Mouse (Mus musculus): ENCODE data around the gene Myl4.

The Myl4 gene

DNA sequence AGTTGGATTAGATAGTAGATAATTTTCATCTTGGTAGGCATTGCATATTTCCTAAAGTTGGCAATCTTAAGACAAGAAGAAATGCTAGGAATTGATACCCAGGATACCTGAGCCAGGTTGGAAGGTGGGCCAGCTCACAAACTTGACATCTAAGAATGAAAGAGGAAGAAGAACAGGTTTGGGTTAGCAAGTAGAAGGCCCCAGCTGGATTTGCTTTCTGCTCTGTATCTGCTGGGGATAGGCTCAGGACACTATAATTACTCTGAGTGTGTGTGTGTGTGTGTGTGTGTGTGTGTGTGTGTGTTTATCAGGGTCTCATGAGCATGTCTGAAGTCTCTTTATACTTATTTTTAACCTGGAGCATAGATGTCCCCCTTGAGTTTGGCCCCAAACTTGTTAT, 76.2 kb downstream of the Myl4 start:
- Histone ChIP-seq H3K27me3 (ENCODE audit: insufficient read depth, low read length) (no peaks in the 10 kb centered on the region), H3K36me3 (ENCODE audit: insufficient read depth, low read length) (no peaks in the 10 kb centered on the region), H3K9me3 (ENCODE audit: low read length) (no peaks in the 10 kb centered on the region), H3K4me3 (replicated peaks; ENCODE audit: low read length) (no peak overlapping the region), H3K4me1 (replicated peaks; ENCODE audit: low read depth, low read length) (peaks cover 51% of the 10 kb centered on the region)
- no peak for TF ChIP-seq CTCF (conservative IDR thresholded peaks at IDR 0.05; ENCODE audit: low read length)
- no peak for TF ChIP-seq POU5F1 (IDR thresholded peaks at IDR 0.05; ENCODE audit: borderline replicate concordance, low read length)
- TF ChIP-seq NANOG (IDR thresholded peaks at IDR 0.05; ENCODE audit: borderline replicate concordance, low read length) = no peak

DNA sequence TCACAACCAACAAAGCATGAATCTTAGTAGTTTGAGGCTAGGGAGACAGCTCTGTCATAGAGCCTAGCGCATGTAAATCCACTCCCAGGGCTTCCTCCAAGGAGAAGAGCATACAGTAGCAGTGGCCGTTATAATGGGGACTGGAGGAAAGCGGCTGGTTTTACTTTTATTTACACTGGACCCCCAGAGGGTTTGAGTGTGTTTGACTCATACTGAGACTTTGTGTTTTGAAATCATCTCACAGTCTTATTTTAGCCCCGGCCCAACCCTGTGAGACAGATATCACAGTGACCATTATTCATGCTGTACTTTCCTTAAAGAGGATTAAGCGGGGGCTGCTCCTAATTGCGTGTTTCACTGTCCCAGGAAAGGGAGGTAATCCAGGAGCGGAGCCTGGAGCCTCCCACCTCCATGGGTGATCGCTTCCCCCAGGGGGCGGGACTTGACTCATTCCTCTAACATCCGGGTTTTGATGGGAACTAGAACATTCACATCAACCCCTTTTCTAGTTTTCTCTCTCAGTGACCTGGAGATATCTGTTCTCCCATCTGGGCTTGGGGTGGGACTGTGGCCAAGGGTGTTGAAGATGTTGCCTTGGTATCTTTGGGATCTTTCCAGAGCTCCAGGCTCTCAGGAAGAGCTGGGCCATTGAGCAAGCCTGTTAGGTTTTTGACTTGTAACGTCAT, 77.3 kb downstream of the Myl4 start:
- Histone ChIP-seq H3K4me3 (replicated peaks; ENCODE audit: low read length) (no peak overlapping the region), H3K27me3 (ENCODE audit: insufficient read depth, low read length) (no peaks in the 10 kb centered on the region), H3K9me3 (ENCODE audit: low read length) (no peaks in the 10 kb centered on the region), H3K4me1 (replicated peaks; ENCODE audit: low read depth, low read length) (peaks cover 44% of the 10 kb centered on the region), H3K36me3 (ENCODE audit: insufficient read depth, low read length) (no peaks in the 10 kb centered on the region)
- TF ChIP-seq POU5F1 (IDR thresholded peaks at IDR 0.05; ENCODE audit: borderline replicate concordance, low read length) (no peak), CTCF (conservative IDR thresholded peaks at IDR 0.05; ENCODE audit: low read length) (no peak), NANOG (IDR thresholded peaks at IDR 0.05; ENCODE audit: borderline replicate concordance, low read length) (no peak)

DNA sequence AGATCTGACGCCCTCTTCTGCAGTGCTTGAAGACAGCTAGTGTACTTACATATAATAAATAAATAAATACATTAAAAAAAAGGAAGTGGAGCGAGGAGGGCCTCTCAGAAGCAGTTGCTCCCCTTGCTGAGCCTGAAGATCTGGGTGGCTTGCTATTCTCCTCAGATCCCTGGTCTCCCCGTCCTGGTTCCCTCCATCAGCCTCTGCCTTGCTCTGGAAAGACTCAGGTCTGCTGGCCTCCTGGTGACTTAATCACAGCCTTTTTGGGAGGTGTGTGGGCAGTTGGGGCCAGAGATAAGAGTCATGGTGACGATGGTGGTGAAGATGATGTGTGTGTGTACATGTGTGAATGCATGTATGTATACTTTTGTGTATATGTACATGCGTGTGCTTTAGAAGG, 78.1 kb downstream of the Myl4 start:
- TF ChIP-seq POU5F1 (IDR thresholded peaks at IDR 0.05; ENCODE audit: borderline replicate concordance, low read length) = no peak
- no peak for TF ChIP-seq CTCF (conservative IDR thresholded peaks at IDR 0.05; ENCODE audit: low read length)
- TF ChIP-seq NANOG (IDR thresholded peaks at IDR 0.05; ENCODE audit: borderline replicate concordance, low read length) = no peak
- H3K4me1 ChIP-seq (replicated peaks; ENCODE audit: low read depth, low read length) = peaks cover 43% of the 10 kb centered on the region
- H3K9me3 ChIP-seq (ENCODE audit: low read length) = no peaks in the 10 kb centered on the region
- H3K27me3 ChIP-seq (ENCODE audit: insufficient read depth, low read length) = no peaks in the 10 kb centered on the region
- H3K4me3 ChIP-seq (replicated peaks; ENCODE audit: low read length) = no peak overlapping the region
- H3K36me3 ChIP-seq (ENCODE audit: insufficient read depth, low read length) = no peaks in the 10 kb centered on the region

- TF ChIP-seq CTCF (conservative IDR thresholded peaks at IDR 0.05; ENCODE audit: low read length) = no peak
- no peak for TF ChIP-seq NANOG (IDR thresholded peaks at IDR 0.05; ENCODE audit: borderline replicate concordance, low read length)
- TF ChIP-seq POU5F1 (IDR thresholded peaks at IDR 0.05; ENCODE audit: borderline replicate concordance, low read length) = no peak
- Histone ChIP-seq H3K27me3 (ENCODE audit: insufficient read depth, low read length) (no peaks in the 10 kb centered on the region), H3K4me1 (replicated peaks; ENCODE audit: low read depth, low read length) (peaks cover 28% of the 10 kb centered on the region), H3K36me3 (ENCODE audit: insufficient read depth, low read length) (no peaks in the 10 kb centered on the region), H3K9me3 (ENCODE audit: low read length) (no peaks in the 10 kb centered on the region), H3K4me3 (replicated peaks; ENCODE audit: low read length) (no peak overlapping the region)
Measured at GRCm38 (mm10) chr11:104630185-104630835, 79.8 kb downstream of the Myl4 start.

DNA sequence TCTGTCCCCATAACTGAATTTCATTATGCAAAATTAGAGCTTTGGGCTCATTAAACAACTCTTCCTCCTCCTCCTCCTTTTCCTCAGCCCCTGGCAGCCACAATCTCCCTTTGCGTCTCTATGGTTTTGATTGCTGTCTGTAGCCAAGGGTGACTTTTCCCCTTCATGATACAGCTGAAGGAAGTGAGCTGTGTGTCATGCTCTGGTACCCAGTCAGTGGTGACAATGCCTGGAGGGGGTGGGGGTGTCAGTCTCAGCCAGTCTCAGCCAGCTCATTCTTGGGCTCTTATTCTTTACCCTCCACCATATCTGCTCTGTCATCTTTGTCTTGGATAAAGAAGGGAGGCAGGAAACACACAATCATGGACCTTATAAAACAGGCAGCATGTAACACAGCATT, 80.8 kb downstream of the Myl4 start:
- Histone ChIP-seq H3K27me3 (ENCODE audit: insufficient read depth, low read length) (no peaks in the 10 kb centered on the region), H3K4me3 (replicated peaks; ENCODE audit: low read length) (no peak overlapping the region), H3K9me3 (ENCODE audit: low read length) (no peaks in the 10 kb centered on the region), H3K36me3 (ENCODE audit: insufficient read depth, low read length) (no peaks in the 10 kb centered on the region), H3K4me1 (replicated peaks; ENCODE audit: low read depth, low read length) (peaks cover 18% of the 10 kb centered on the region)
- TF ChIP-seq CTCF (conservative IDR thresholded peaks at IDR 0.05; ENCODE audit: low read length) = no peak
- TF ChIP-seq NANOG (IDR thresholded peaks at IDR 0.05; ENCODE audit: borderline replicate concordance, low read length) = no peak
- TF ChIP-seq POU5F1 (IDR thresholded peaks at IDR 0.05; ENCODE audit: borderline replicate concordance, low read length) = no peak

DNA sequence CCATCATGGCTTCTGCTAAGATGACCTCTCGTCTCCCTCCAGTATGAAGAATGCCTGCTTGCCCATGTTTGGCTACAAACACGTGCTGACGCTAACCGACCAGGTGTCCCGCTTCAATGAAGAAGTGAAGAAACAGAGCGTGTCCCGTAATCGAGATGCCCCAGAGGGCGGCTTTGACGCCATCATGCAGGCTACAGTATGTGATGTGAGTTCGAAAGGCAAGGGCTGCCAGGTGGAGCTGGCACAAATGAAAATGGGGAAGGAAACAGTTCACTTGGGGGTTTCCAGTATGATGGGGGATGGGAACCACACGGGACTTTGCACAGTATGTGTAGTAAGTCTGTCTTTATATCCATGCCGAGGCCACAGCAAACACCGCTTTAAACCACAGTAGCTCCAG, 86.5 kb downstream of the Myl4 start:
- peaks cover 14% of the 10 kb centered on the region for H3K27me3 ChIP-seq (ENCODE audit: insufficient read depth, low read length)
- no peaks in the 10 kb centered on the region for H3K36me3 ChIP-seq (ENCODE audit: insufficient read depth, low read length)
- H3K4me3 ChIP-seq (replicated peaks; ENCODE audit: low read length) = no peak overlapping the region
- no peaks in the 10 kb centered on the region for H3K4me1 ChIP-seq (replicated peaks; ENCODE audit: low read depth, low read length)
- H3K9me3 ChIP-seq (ENCODE audit: low read length) = no peaks in the 10 kb centered on the region
- TF ChIP-seq NANOG (IDR thresholded peaks at IDR 0.05; ENCODE audit: borderline replicate concordance, low read length) (no peak), CTCF (conservative IDR thresholded peaks at IDR 0.05; ENCODE audit: low read length) (no peak), POU5F1 (IDR thresholded peaks at IDR 0.05; ENCODE audit: borderline replicate concordance, low read length) (no peak)

DNA sequence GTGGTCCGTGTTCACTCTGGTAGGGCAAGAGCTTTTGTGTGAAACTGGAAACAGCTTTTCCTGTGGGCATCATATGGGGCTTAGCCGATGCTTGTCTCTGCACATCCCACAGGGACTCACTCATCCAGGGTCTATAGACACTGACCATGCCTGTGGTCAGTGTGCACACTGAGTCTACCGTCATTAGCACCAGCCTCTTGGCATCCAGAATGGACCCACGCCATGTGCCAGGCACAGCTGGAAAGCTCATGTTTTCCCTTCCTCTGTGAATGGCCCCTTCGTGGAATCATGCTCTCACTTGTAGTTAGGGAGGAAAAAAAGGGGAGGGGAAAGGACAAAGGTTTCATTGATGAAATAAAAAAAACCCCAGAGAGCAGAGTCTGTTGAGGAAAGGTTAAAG, 87.5 kb downstream of the Myl4 start:
- no peaks in the 10 kb centered on the region for H3K36me3 ChIP-seq (ENCODE audit: insufficient read depth, low read length)
- no peaks in the 10 kb centered on the region for H3K4me1 ChIP-seq (replicated peaks; ENCODE audit: low read depth, low read length)
- no peak overlapping the region for H3K4me3 ChIP-seq (replicated peaks; ENCODE audit: low read length)
- H3K9me3 ChIP-seq (ENCODE audit: low read length) = no peaks in the 10 kb centered on the region
- TF ChIP-seq POU5F1 (IDR thresholded peaks at IDR 0.05; ENCODE audit: borderline replicate concordance, low read length) (no peak), NANOG (IDR thresholded peaks at IDR 0.05; ENCODE audit: borderline replicate concordance, low read length) (no peak), CTCF (conservative IDR thresholded peaks at IDR 0.05; ENCODE audit: low read length) (no peak)
- peaks cover 18% of the 10 kb centered on the region for H3K27me3 ChIP-seq (ENCODE audit: insufficient read depth, low read length)

- Histone ChIP-seq H3K27me3 (ENCODE audit: insufficient read depth, low read length) (peaks cover 27% of the 10 kb centered on the region), H3K36me3 (ENCODE audit: insufficient read depth, low read length) (no peaks in the 10 kb centered on the region), H3K4me3 (replicated peaks; ENCODE audit: low read length) (no peak overlapping the region), H3K4me1 (replicated peaks; ENCODE audit: low read depth, low read length) (peaks cover 6% of the 10 kb centered on the region), H3K9me3 (ENCODE audit: low read length) (no peaks in the 10 kb centered on the region)
- TF ChIP-seq CTCF (conservative IDR thresholded peaks at IDR 0.05; ENCODE audit: low read length) (no peak), POU5F1 (IDR thresholded peaks at IDR 0.05; ENCODE audit: borderline replicate concordance, low read length) (no peak), NANOG (IDR thresholded peaks at IDR 0.05; ENCODE audit: borderline replicate concordance, low read length) (no peak)
Measured at GRCm38 (mm10) chr11:104638906-104639305, 88.4 kb downstream of the Myl4 start.
